Mouse (Mus musculus): Measurements from ENCODE around the gene Rdh13. TPM values are rescaled to one million over a fixed set of nuclear protein-coding genes. Genes with fewer than 3 reads are reported as not detected.
"Not testable (repeated sequence)": the region's sequence is repeated elsewhere in the genome, so short reads cannot be mapped to it uniquely, and the experiment has no call there.

Rdh13 gene
- polyA plus RNA-seq, 1 experiment = 40.7 TPM

GRCm38 (mm10) chr7:4431548-4431947 is 13.9 kb downstream of the Rdh13 start:
- no peaks in the 10 kb centered on the region for H3K79me2 ChIP-seq (ENCODE audit: control insufficient read depth, insufficient read depth)
- peaks cover 47% of the 10 kb centered on the region for H3K36me3 ChIP-seq (ENCODE audit: control insufficient read depth, insufficient read depth)
- H3K79me3 ChIP-seq (ENCODE audit: low read depth) = no peaks in the 10 kb centered on the region
- TF ChIP-seq FOSL1 (IDR thresholded peaks at IDR 0.05; ENCODE audit: insufficient read depth, low read length, poor library complexity, severe bottlenecking) (no peak), USF1 (IDR thresholded peaks at IDR 0.05; ENCODE audit: low read depth) (no peak), MAX (IDR thresholded peaks at IDR 0.05) (no peak), CTCF (IDR thresholded peaks at IDR 0.05; ENCODE audit: control insufficient read depth, insufficient read depth, insufficient read length) (peak; percentile 50), MYOD1 (IDR thresholded peaks at IDR 0.05; ENCODE audit: control insufficient read depth, insufficient read length, low read depth) (no peak)
- no peaks in the 10 kb centered on the region for H3K27me3 ChIP-seq (ENCODE audit: control insufficient read depth, insufficient read depth, insufficient read length)
- no peak overlapping the region for H3ac ChIP-seq (ENCODE audit: control insufficient read depth, insufficient read length, low read depth)
- no peak overlapping the region for H3K4me3 ChIP-seq (ENCODE audit: insufficient read depth, poor library complexity, severe bottlenecking)

GRCm38 (mm10) chr7:4430246-4430844 is 15.1 kb downstream of the Rdh13 start:
- H3K27me3 ChIP-seq (ENCODE audit: control insufficient read depth, insufficient read depth, insufficient read length) = no peaks in the 10 kb centered on the region
- no peak overlapping the region for H3ac ChIP-seq (ENCODE audit: control insufficient read depth, insufficient read length, low read depth)
- no peaks in the 10 kb centered on the region for H3K79me3 ChIP-seq (ENCODE audit: low read depth)
- H3K79me2 ChIP-seq (ENCODE audit: control insufficient read depth, insufficient read depth) = no peaks in the 10 kb centered on the region
- H3K4me3 ChIP-seq (ENCODE audit: insufficient read depth, poor library complexity, severe bottlenecking) = no peak overlapping the region
- peaks cover 56% of the 10 kb centered on the region for H3K36me3 ChIP-seq (ENCODE audit: control insufficient read depth, insufficient read depth)
- TF ChIP-seq FOSL1 (IDR thresholded peaks at IDR 0.05; ENCODE audit: insufficient read depth, low read length, poor library complexity, severe bottlenecking) (no peak), USF1 (IDR thresholded peaks at IDR 0.05; ENCODE audit: low read depth) (no peak), CEBPB (IDR thresholded peaks at IDR 0.05; ENCODE audit: low read depth) (no peak), CTCF (IDR thresholded peaks at IDR 0.05; ENCODE audit: control insufficient read depth, insufficient read depth, insufficient read length) (no peak), MYOG (IDR thresholded peaks at IDR 0.05; ENCODE audit: control insufficient read depth, extremely low read depth, insufficient read length) (no peak), MYOD1 (IDR thresholded peaks at IDR 0.05; ENCODE audit: control insufficient read depth, insufficient read length, low read depth) (no peak), MAX (IDR thresholded peaks at IDR 0.05) (no peak)

- TF ChIP-seq CTCF (IDR thresholded peaks at IDR 0.05; ENCODE audit: control insufficient read depth, insufficient read depth, insufficient read length) (peak; percentile 91), CEBPB (IDR thresholded peaks at IDR 0.05; ENCODE audit: low read depth) (no peak), MAX (IDR thresholded peaks at IDR 0.05) (peak; percentile 26), FOSL1 (IDR thresholded peaks at IDR 0.05; ENCODE audit: insufficient read depth, low read length, poor library complexity, severe bottlenecking) (no peak)
- Histone ChIP-seq H3ac (ENCODE audit: control insufficient read depth, insufficient read length, low read depth) (no peak overlapping the region), H3K79me3 (ENCODE audit: low read depth) (no peaks in the 10 kb centered on the region), H3K79me2 (ENCODE audit: control insufficient read depth, insufficient read depth) (no peaks in the 10 kb centered on the region), H3K36me3 (ENCODE audit: control insufficient read depth, insufficient read depth) (peaks cover 48% of the 10 kb centered on the region), H3K27me3 (ENCODE audit: control insufficient read depth, insufficient read depth, insufficient read length) (no peaks in the 10 kb centered on the region), H3K4me3 (ENCODE audit: insufficient read depth, poor library complexity, severe bottlenecking) (no peak overlapping the region)
Measured at GRCm38 (mm10) chr7:4427161-4427912, 18.1 kb downstream of the Rdh13 start.

- Histone ChIP-seq H3K27me3 (ENCODE audit: control insufficient read depth, insufficient read depth, insufficient read length) (no peaks in the 10 kb centered on the region), H3K79me2 (ENCODE audit: control insufficient read depth, insufficient read depth) (no peaks in the 10 kb centered on the region), H3K36me3 (ENCODE audit: control insufficient read depth, insufficient read depth) (peaks cover 7% of the 10 kb centered on the region), H3ac (ENCODE audit: control insufficient read depth, insufficient read length, low read depth) (no peak overlapping the region), H3K4me3 (ENCODE audit: insufficient read depth, poor library complexity, severe bottlenecking) (no peak overlapping the region), H3K79me3 (ENCODE audit: low read depth) (no peaks in the 10 kb centered on the region)
- TF ChIP-seq MAX (IDR thresholded peaks at IDR 0.05) (no peak), CTCF (IDR thresholded peaks at IDR 0.05; ENCODE audit: control insufficient read depth, insufficient read depth, insufficient read length) (no peak), MYOD1 (IDR thresholded peaks at IDR 0.05; ENCODE audit: control insufficient read depth, insufficient read length, low read depth) (no peak), CEBPB (IDR thresholded peaks at IDR 0.05; ENCODE audit: low read depth) (no peak), FOSL1 (IDR thresholded peaks at IDR 0.05; ENCODE audit: insufficient read depth, low read length, poor library complexity, severe bottlenecking) (no peak), USF1 (IDR thresholded peaks at IDR 0.05; ENCODE audit: low read depth) (no peak), MYOG (IDR thresholded peaks at IDR 0.05; ENCODE audit: control insufficient read depth, extremely low read depth, insufficient read length) (no peak)
Measured at GRCm38 (mm10) chr7:4420230-4420629, 25.2 kb downstream of the Rdh13 start.

- H3K4me3 ChIP-seq (ENCODE audit: insufficient read depth, poor library complexity, severe bottlenecking) = no peak overlapping the region
- no peaks in the 10 kb centered on the region for H3K79me2 ChIP-seq (ENCODE audit: control insufficient read depth, insufficient read depth)
- H3ac ChIP-seq (ENCODE audit: control insufficient read depth, insufficient read length, low read depth) = no peak overlapping the region
- H3K79me3 ChIP-seq (ENCODE audit: low read depth) = no peaks in the 10 kb centered on the region
- TF ChIP-seq USF1 (IDR thresholded peaks at IDR 0.05; ENCODE audit: low read depth) = no peak
- TF ChIP-seq MAX (IDR thresholded peaks at IDR 0.05) = no peak
- no peak for TF ChIP-seq FOSL1 (IDR thresholded peaks at IDR 0.05; ENCODE audit: insufficient read depth, low read length, poor library complexity, severe bottlenecking)
- TF ChIP-seq CEBPB (IDR thresholded peaks at IDR 0.05; ENCODE audit: low read depth) = no peak
- no peak for TF ChIP-seq MYOG (IDR thresholded peaks at IDR 0.05; ENCODE audit: control insufficient read depth, extremely low read depth, insufficient read length)
- no peak for TF ChIP-seq MYOD1 (IDR thresholded peaks at IDR 0.05; ENCODE audit: control insufficient read depth, insufficient read length, low read depth)
- TF ChIP-seq CTCF (IDR thresholded peaks at IDR 0.05; ENCODE audit: control insufficient read depth, insufficient read depth, insufficient read length) = no peak
- H3K27me3 ChIP-seq (ENCODE audit: control insufficient read depth, insufficient read depth, insufficient read length) = no peaks in the 10 kb centered on the region
- peaks cover 2% of the 10 kb centered on the region for H3K36me3 ChIP-seq (ENCODE audit: control insufficient read depth, insufficient read depth)
Measured at GRCm38 (mm10) chr7:4419681-4420080, 25.8 kb downstream of the Rdh13 start.

GRCm38 (mm10) chr7:4412406-4412805 is 33.0 kb downstream of the Rdh13 start:
- not testable (repeated sequence) for H3K79me3 ChIP-seq (ENCODE audit: low read depth); H3K36me3 ChIP-seq (ENCODE audit: control insufficient read depth, insufficient read depth); H3ac ChIP-seq (ENCODE audit: control insufficient read depth, insufficient read length, low read depth); H3K79me2 ChIP-seq (ENCODE audit: control insufficient read depth, insufficient read depth); H3K27me3 ChIP-seq (ENCODE audit: control insufficient read depth, insufficient read depth, insufficient read length); H3K4me3 ChIP-seq (ENCODE audit: insufficient read depth, poor library complexity, severe bottlenecking)

All from C2C12 (cell line).